Mouse (Mus musculus) midbrain, postnatal 0 days (tissue): Measurements from ENCODE around the gene Rpl26. TPM values are rescaled to one million over a fixed set of nuclear protein-coding genes. Genes with fewer than 3 reads are reported as not detected.

Experiments
- ATAC-seq: fragments of 200-750 bp; cut with Nextera tagmentation; 2 replicates; pipeline ENCODE4 v1.8.0; 2017; ENCODE audit warnings: moderate number of reproducible peaks, mild to moderate bottlenecking, moderate TSS enrichment, moderate library complexity; ENCODE audit not compliant: low FRiP score
- DNase-seq: peaks from one replicate; pipeline ENCODE4 v3.0.0-alpha.2; 2015; ENCODE audit warnings: low spot score
- H3K27ac ChIP-seq: fragments of 300-500 bp; sonication (generic); 2 replicates; pipeline ENCODE4 v1.5.1; 2014; ENCODE audit warnings: low read depth, mild to moderate bottlenecking, low read length, mixed read lengths
- H3K27me3 ChIP-seq: fragments of 300-500 bp; sonication (generic); 2 replicates; pipeline ENCODE4 v1.6.1; 2014; ENCODE audit warnings: low read length, control low read depth, mixed read lengths; ENCODE audit not compliant: insufficient read depth
- H3K36me3 ChIP-seq: fragments of 300-500 bp; sonication (generic); 2 replicates; pipeline ENCODE4 v1.6.1; 2014; ENCODE audit warnings: low read length, control low read depth, mixed read lengths; ENCODE audit not compliant: insufficient read depth
- H3K4me1 ChIP-seq: fragments of 300-500 bp; sonication (generic); 2 replicates; pipeline ENCODE4 v1.6.1; 2014; ENCODE audit warnings: mild to moderate bottlenecking, control low read depth, antibody characterized with exemption, low read length, mixed read lengths; ENCODE audit not compliant: insufficient read depth
- H3K4me2 ChIP-seq: fragments of 300-500 bp; sonication (generic); 2 replicates; pipeline ENCODE4 v1.6.1; 2014; ENCODE audit warnings: low read depth, mild to moderate bottlenecking, low read length, mixed read lengths; ENCODE audit not compliant: poor library complexity, severe bottlenecking
- H3K4me3 ChIP-seq: fragments of 300-500 bp; sonication (generic); 2 replicates; pipeline ENCODE4 v1.5.1; 2014; ENCODE audit warnings: low read depth, mild to moderate bottlenecking, low read length, moderate library complexity
- H3K9ac ChIP-seq: fragments of 300-500 bp; sonication (generic); replicated peaks from 2 replicates; pipeline ENCODE4 v1.6.1; 2014; ENCODE audit warnings: mild to moderate bottlenecking, low read length, moderate library complexity, mixed read lengths; ENCODE audit not compliant: poor library complexity, severe bottlenecking
- H3K9me3 ChIP-seq: fragments of 300-500 bp; sonication (generic); 2 replicates; pipeline ENCODE4 v1.6.1; 2016; ENCODE audit warnings: low read length, control low read depth
- CTCF ChIP-seq: IDR thresholded peaks from 2 replicates; pipeline ENCODE4 v1.5.1; 2016; ENCODE audit warnings: antibody characterized with exemption, mild to moderate bottlenecking
- WGBS: fragments of 180-500 bp; shearing (Covaris S2); extraction: QIAGEN DNeasy Blood & Tissue Kit; methylation state at CpG from one replicate; pipeline ENCODE4 v1.1.7; 2014; 5-methylcytosine and 5-hydroxymethylcytosine counted together
- polyA plus RNA-seq: library from polyadenylated mRNA; unstranded; fragments of >200 nt; fragmentation: Nextera tagmentation; extraction: Ambion mirVana; gene quantifications from 2 replicates; pipeline ENCODE4 v1.2.1, GENCODE M21; 2015
- total RNA-seq: library from RNA; depleted of rRNA; stranded (reverse); fragments of >200 nt; gene quantifications from 2 replicates; pipeline ENCODE4 v1.2.3, GENCODE M21; 2014

Gene Rpl26
- total and polyA plus RNA-seq, 2 experiments from 2014 or later = 561 to 1,124 TPM

- H3K36me3 ChIP-seq = peaks cover 20% of the 10 kb centered on the region; the same call in 1 of the 2 replicates
- WGBS = 57% methylated on average over 7 of the region's 7 CpGs
Measured at GRCm38 (mm10) chr11:68908846-68909503, 7.6 kb downstream of the Rpl26 start.

GRCm38 (mm10) chr11:68911531-68912177 lies 10.3 kb downstream of the Rpl26 start:
- H3K27me3 ChIP-seq = no peaks in the 10 kb centered on the region
- H3K4me3 ChIP-seq = no peak overlapping the region
- ATAC-seq (no peak), DNase-seq (no peak)
- no peak overlapping the region for H3K27ac ChIP-seq
- no peaks in the 10 kb centered on the region for H3K9me3 ChIP-seq
- no peak for TF ChIP-seq CTCF
- 67% methylated on average over 14 of the region's 14 CpGs for WGBS
- no peaks in the 10 kb centered on the region for H3K4me1 ChIP-seq
- peaks cover 3% of the 10 kb centered on the region; the same call in 1 of the 2 replicates for H3K36me3 ChIP-seq
- no peak overlapping the region for H3K4me2 ChIP-seq
- H3K9ac ChIP-seq = no peak overlapping the region

More at GRCm38 (mm10) chr11:68908846-68909503, 7.6 kb downstream of the Rpl26 start:
- H3K4me3 ChIP-seq = no peak overlapping the region
- H3K4me2 ChIP-seq = no peak overlapping the region
- no peak overlapping the region for H3K9ac ChIP-seq
- H3K4me1 ChIP-seq = no peaks in the 10 kb centered on the region
- DNase-seq = no peak
- H3K9me3 ChIP-seq = no peaks in the 10 kb centered on the region
- no peak overlapping the region for H3K27ac ChIP-seq
- TF ChIP-seq CTCF = no peak
- no peak for ATAC-seq
- no peaks in the 10 kb centered on the region for H3K27me3 ChIP-seq

GRCm38 (mm10) chr11:68914566-68914965 lies 13.2 kb downstream of the Rpl26 start:
- no peak overlapping the region for H3K4me2 ChIP-seq
- WGBS = 87% methylated on average over 4 of the region's 4 CpGs
- ATAC-seq = no peak

GRCm38 (mm10) chr11:68923191-68923590 lies 21.8 kb downstream of the Rpl26 start:
- Histone ChIP-seq H3K4me3 (no peak overlapping the region), H3K9ac (no peak overlapping the region), H3K4me2 (no peak overlapping the region), H3K9me3 (no peaks in the 10 kb centered on the region), H3K27ac (no peak overlapping the region), H3K36me3 (no peaks in the 10 kb centered on the region), H3K4me1 (no peaks in the 10 kb centered on the region), H3K27me3 (no peaks in the 10 kb centered on the region)
- no peak for ATAC-seq
- TF ChIP-seq CTCF = no peak
- no peak for DNase-seq
- WGBS = 61% methylated on average over 3 of the region's 3 CpGs

More at GRCm38 (mm10) chr11:68914566-68914965, 13.2 kb downstream of the Rpl26 start:
- TF ChIP-seq CTCF = no peak
- no peak overlapping the region for H3K9ac ChIP-seq
- no peak overlapping the region for H3K4me3 ChIP-seq
- no peak overlapping the region for H3K27ac ChIP-seq
- no peaks in the 10 kb centered on the region for H3K36me3 ChIP-seq
- DNase-seq = no peak
- H3K27me3 ChIP-seq = no peaks in the 10 kb centered on the region
- H3K4me1 ChIP-seq = no peaks in the 10 kb centered on the region
- no peaks in the 10 kb centered on the region for H3K9me3 ChIP-seq

GRCm38 (mm10) chr11:68924749-68925148 lies 23.4 kb downstream of the Rpl26 start:
- Histone ChIP-seq H3K9ac (no peak overlapping the region), H3K4me1 (no peaks in the 10 kb centered on the region), H3K27ac (no peak overlapping the region), H3K9me3 (no peaks in the 10 kb centered on the region), H3K27me3 (no peaks in the 10 kb centered on the region), H3K4me3 (no peak overlapping the region), H3K36me3 (no peaks in the 10 kb centered on the region), H3K4me2 (no peak overlapping the region)
- DNase-seq (no peak), ATAC-seq (no peak)
- 83% methylated on average over 2 of the region's 2 CpGs for WGBS
- no peak for TF ChIP-seq CTCF

GRCm38 (mm10) chr11:68926981-68927380 lies 25.6 kb downstream of the Rpl26 start, which contains the start of gene Odf4:
Gene Odf4, minus strand, starts transcription at chr11:68927081.
- ATAC-seq = no peak
- 74% methylated on average over 3 of the region's 3 CpGs for WGBS
- Histone ChIP-seq H3K4me2 (no peak within 1 kb of the TSS), H3K27me3 (no peaks in the 10 kb centered on the region), H3K36me3 (no peaks in the 10 kb centered on the region), H3K4me1 (no peaks in the 10 kb centered on the region), H3K9me3 (no peaks in the 10 kb centered on the region), H3K4me3 (no peak within 1 kb of the TSS), H3K27ac (no peak within 1 kb of the TSS), H3K9ac (no peak within 1 kb of the TSS)
- DNase-seq = no peak
- TF ChIP-seq CTCF = no peak
